Mouse (Mus musculus) adrenal gland, postnatal 14 days (tissue): ENCODE data around the gene Rasl10b. TPM values are rescaled to one million over a fixed set of nuclear protein-coding genes. Genes with fewer than 3 reads are reported as not detected.

Source experiments
- DNase-seq: peaks from one replicate; pipeline ENCODE4 v3.0.0; 2021; ENCODE audit warnings: mixed read lengths
- total RNA-seq: library from RNA; stranded (reverse); gene quantifications from 2 replicates; pipeline ENCODE4 v1.2.3, GENCODE M21; 2021

The Rasl10b gene
- total RNA-seq, 1 experiment from 2014 or later: 10.3 TPM

DNA sequence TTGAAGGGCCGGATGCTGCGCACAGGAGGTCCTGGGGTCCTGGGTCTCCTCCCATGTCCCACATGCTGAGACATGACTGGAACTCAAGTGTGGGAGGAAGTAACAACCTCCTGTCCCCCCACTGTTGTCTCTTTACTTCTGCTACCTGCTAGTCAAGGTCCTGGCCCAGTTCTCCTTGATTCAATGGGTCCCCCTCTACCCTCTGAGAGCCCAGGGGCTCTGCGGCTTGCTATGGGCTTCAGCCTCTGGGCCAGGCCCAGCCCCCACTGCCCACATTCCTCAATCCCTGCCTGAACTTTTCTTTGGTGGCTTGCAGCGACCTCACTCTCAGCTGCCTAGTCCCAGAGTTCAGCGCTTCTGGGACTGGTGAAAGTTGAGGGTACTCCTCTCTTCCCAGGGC lies 20.4 kb downstream of the Rasl10b start, which contains the start of gene Gas2l2:
Gene Gas2l2, minus strand, starts transcription at position 101 of the 400 bp plus-strand sequence.
- DNase-seq: no peak

DNA sequence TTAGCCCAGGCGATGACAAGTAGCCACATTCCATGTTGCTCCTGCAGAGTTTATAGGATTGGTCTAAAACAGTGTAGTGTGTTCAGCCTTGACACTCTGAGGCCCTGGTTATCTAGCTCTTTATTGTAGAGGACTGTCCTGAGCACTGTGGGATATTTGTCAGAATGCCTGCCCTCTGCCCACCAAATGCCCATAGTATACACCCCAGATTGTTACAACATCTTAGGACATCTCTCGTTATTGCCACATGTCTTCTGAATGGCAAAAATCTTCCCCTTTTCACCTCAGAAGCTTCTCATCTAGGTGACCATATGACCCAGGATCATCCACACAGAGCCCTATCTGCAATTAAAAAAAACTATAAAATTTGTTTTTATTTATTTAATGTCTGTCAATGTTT lies 23.6 kb downstream of the Rasl10b start:
- no peak for DNase-seq

- no peak for DNase-seq
Measured at GRCm38 (mm10) chr11:83437377-83437776, 28.4 kb downstream of the Rasl10b start, which contains the start of gene 1700020L24Rik. Gene 1700020L24Rik (plus strand): TSS chr11:83437677.

DNA sequence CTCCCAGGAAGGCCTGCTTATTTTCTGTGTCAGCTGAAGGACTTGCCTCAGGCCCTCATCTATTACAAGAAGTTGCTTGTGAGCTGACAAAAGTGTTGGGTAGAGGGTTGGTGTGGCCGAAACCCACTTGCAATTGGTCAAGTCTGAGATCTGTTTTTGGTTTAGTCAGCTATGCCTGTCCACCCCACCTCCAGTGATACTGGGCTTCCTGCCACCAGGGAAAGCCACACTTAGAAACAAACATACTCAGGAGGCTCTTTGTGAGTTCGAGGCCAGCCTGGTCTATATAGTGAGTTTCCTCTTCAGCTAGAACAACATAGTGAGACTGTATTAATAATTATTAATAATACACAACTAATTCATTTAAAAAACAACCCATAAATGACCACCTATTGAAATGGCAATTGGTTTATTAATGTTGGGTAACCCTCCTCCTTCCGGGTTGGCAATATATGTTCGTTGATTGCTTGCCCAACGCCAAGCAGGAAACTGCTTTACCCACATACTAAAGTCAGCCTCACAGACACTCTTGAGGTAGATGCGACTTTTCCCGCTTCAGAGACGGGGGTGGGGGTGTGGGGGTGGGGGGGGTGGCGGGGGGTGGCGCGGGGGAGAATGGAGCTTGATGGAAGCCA lies 30.6 kb downstream of the Rasl10b start:
- no peak for DNase-seq

- peak; percentile 92 for DNase-seq
Measured at GRCm38 (mm10) chr11:83440081-83441064, 31.4 kb downstream of the Rasl10b start.

- DNase-seq: peak; percentile 80
Measured at GRCm38 (mm10) chr11:83441235-83441634, 32.3 kb downstream of the Rasl10b start.

GRCm38 (mm10) chr11:83442596-83443267 lies 33.8 kb downstream of the Rasl10b start:
- DNase-seq: peak; percentile 84

- DNase-seq: no peak
Measured at GRCm38 (mm10) chr11:83443824-83444223, 34.9 kb downstream of the Rasl10b start.

DNA sequence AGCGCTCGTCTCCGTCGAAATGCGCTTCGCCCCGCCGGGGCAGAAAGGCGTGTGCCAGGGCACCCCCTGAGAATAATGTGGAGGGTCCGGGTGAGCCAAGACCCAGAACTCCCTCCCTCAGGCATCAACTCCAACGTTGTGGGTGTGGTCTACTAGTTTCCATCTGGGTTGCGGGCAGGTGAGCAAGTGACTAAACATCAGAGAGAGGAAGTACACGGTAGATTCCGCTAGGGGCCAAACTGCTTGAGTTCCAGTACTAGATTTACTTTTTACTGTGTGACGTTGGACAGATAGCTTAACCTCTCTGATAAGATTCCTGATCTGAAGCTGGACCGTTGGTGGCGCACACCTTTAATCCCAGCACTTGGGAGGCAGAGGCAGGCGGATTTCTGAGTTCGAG lies 36.1 kb downstream of the Rasl10b start:
- no peak for DNase-seq

DNA sequence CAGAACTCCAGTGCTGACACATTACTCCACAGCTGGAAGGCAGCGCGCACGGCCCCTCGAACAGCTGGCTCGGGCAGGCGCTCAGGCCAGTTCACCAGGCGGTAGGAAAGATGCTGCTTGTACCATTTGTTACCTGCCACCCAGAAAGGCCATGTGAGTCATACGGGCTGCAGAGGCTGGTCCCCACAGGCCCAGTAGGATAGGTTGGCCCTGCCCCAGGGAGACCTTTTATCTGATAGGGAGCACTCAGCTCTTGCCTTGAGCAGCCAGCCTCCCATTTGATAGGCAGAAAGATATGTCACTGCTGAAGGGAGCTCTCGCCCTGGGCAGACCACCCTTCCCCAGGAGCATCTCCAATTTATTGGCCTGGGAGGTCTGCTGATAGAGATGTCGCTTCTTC lies 38.7 kb downstream of the Rasl10b start:
- DNase-seq: peak; percentile 38

DNA sequence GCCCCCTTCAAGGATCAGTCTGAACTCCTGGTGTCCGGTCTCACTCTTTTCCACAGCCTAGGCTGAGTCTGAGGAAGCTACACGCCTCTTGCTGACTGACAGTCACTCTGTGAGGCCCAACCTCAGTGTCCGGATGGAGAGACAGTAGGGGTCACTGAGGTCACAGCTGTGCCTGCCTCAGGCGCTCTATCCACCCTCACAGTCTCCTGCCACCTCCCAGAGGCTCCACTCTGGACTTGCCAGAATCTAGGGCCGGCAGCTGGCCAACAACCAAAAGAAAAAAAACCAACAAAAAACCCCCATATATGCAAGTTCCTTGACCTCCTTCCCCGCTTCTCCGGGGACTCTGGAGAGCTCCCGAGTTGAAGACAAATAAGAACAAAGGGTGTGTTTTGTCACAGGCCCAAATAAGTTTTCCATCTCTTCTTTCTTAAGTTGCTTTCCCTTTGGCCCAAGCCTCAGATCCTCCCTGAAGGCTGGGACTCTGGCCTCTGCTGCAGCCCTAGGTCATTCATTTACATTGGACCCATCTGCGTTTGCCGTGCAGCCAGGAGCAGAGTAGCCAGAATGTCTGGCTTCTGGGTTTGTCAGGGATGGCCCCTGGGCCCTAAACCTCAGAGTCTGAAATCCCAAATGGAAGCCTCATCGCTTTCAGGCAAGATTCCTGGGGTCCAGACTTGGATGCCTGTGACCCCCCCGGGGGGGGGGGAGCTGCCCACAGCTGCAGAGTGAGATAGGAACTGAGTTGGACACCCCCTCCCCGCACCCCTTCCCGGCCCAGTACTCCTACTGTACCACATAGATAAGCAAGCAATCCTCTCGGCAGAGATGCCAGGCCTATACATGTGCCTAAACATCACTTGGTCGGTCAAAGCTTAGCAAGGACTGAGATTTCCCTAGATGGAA lies 39.3 kb downstream of the Rasl10b start:
- DNase-seq: peak; percentile 57

- peak; percentile 64 for DNase-seq
Measured at GRCm38 (mm10) chr11:83448927-83449236, 39.9 kb downstream of the Rasl10b start.

- peak; percentile 57 for DNase-seq
Measured at GRCm38 (mm10) chr11:83449298-83449697, 40.4 kb downstream of the Rasl10b start.

DNA sequence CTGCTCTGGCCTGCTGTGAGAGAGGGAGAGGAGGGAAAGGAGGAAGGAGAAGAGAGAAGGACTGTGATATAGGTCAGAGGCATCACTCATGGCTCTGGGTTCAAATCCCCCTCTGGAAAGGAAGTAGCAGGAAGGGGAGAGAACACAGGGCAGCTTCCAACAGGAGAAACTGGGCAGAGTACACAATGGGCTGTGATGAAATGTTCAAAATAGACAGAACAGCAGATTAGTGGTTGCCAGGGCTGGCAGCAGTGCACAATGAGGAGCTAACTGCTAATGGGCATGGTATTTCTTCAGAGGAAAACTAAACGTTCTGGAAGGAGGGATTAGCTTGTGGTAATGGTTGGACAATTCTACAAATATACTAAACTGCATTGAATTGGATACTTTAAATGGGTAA lies 41.6 kb downstream of the Rasl10b start:
- no peak for DNase-seq

DNA sequence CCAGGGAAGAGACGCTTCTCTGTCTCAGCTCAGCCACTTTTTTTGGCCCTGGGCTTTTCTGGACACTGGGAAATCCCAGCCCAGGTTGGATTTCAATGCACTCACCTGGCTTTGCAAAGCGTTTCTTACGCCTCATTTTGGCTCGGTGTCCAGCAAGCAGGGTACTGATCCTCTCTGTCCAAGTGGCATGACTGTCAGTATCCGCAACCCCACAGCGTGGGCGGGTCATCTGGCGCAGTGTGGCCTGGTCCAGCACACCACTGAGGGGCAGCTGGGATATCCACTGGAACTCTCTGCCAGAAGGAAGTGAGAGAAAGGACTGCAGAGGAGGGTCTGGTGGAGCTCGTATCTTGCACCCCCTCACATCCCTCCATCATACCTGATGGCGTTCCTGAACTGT lies 42.3 kb downstream of the Rasl10b start:
- no peak for DNase-seq

GRCm38 (mm10) chr11:83454548-83454947 lies 45.6 kb downstream of the Rasl10b start:
- DNase-seq: peak; percentile 61

- DNase-seq: peak; percentile 67
Measured at GRCm38 (mm10) chr11:83455608-83456007, 46.7 kb downstream of the Rasl10b start.

DNA sequence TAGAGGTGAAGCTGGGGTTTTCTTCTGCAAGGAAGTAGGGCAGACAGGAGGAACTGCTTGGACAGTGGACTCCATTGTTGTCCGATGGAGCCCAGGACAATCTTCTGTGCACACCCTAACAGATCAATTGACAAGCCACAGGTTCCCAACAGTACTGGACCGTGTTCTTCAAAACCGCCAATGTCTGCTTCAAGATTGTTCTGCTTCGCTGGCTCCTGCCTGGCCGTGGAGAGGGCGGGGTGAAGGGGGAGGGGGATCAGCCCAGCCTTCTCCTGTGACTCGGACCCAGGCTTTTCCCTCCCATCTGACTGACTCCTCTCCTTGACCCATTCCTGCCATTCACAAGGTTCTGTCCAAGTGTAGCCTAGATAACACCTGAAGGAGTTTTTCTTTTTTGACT lies 48.3 kb downstream of the Rasl10b start:
- no peak for DNase-seq

DNA sequence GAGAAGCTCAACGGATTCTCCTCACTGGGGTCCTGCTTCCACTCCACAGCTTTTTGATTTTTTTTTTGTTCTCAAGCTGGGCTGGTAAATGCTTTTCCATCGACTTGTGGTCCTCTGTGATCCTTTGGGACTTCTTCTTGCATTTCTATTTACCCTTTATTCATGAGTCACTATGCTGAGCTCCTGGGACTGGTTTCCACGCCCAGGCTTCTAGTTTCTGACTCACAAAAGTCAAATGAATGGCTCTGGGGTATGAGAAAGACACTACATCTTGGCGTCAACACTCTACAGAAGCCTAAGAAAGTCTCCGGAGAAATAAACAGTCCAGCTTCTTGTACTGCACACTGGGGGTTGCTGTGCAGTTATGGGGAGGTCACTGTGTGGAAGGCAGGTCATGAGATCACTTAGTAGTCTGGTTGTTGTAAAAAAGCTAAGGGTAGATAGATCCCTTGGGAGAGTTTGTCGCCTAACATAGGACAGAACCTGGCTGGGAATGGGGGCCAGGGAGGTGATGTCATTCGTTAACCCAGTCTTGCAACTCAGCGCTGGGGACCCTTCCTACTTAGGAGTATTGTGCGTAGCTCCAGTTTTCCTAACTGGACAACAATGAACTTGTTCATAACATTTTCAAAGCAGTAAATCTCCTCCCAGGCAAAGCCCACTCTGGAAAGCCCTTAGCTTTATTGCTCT lies 49.1 kb downstream of the Rasl10b start:
- peak; percentile 50 for DNase-seq

DNA sequence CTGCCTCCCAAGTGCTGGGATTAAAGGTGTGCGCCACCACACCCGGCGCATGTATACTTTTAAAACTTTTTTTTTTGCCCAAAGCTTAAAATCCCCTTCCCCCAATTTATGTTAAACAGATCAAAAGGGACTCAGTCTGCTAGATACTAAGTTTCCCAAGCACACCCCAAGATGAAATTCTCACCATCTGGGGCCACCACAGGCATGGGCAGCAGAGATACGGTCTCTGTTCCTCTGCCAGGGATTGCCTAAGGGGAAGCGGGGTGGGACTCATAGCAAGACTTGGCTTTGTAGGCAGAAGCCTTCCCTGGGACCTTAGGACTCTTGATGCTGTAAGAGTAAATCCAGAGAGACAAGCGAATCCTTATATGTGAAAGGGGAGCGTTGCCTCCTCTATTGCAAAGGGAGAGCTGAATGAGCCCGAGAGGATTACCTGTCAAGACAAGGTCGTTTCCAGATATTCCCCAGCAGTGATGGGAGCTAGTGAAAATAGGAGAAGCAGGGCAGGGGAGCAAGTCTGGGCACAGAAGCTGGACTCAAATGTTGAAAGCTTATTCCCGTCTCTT lies 52.6 kb downstream of the Rasl10b start:
- DNase-seq: no peak
